In genomic region chr4:120716141-120716571, GRCm38 (mm10) we compare ENCODE assay signal across 1 mouse cellular context.
TF ChIP-seq lines count a peak whose summit lies in the region.

No protein-coding gene starts in this region.

TF ChIP-seq in MEL, 35 proteins besides CTCF, POLR2A, EP300 and RAD21 (continued from another document):
- TF ChIP-seq GATA1 (IDR thresholded peaks at IDR 0.05; ENCODE audit: low read depth, low read length) (no peak), ELF1 (IDR thresholded peaks at IDR 0.05; ENCODE audit: low read depth, low read length) (no peak), TCF12 (IDR thresholded peaks at IDR 0.05; ENCODE audit: low read depth, low read length) (no peak)
